Mouse (Mus musculus): ENCODE data around the gene Xylb. TPM values are rescaled to one million over a fixed set of nuclear protein-coding genes. Genes with fewer than 3 reads are reported as not detected.

The Xylb gene
- 2.5 and 3.8 TPM in 2 replicates for polyA plus RNA-seq (2014; fragmentation: Nextera tagmentation; extraction: Ambion mirVana)

DNA sequence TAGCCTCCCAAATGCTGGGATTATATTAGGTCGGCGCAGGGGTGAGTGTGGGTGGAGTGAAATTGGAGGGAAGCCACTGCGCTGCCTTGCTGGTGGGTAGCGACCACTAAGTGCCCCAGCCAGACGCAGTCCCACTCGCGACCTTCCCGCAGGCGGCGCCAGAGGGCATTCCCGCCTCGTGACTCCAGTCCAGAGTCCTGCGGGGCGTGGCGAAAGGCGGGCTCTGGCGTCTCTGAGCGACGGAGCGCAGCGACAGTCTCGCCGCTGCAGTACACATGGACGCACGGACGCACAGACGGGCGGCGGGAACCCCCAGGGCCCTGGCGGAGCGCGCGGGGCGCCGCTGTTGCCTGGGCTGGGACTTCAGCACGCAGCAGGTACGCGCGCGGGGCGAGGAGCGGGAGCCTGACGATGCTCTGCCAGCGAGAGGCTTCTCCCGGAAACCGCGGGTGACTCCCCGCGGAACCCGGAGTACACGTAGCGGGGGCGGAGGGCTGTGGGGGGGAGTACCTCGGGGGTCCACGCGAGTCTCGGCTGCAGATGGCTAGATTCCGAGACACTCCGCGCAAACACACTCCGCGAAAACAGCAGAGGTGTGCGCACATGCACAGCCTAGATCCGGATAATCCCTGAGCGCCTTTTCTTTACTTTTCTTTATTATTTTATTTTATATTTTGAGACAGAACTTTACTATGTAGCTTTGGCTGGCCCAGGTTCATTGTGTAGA is at the start of gene Xylb:
Gene Xylb, plus strand, starts transcription at position 51 of the 727 bp plus-strand sequence.
- Histone ChIP-seq H3K9me3 (ENCODE audit: control insufficient read depth, low read length) (no peaks in the 10 kb centered on the region), H3K27ac (ENCODE audit: low read depth, low read length) (no peak within 1 kb of the TSS)
- 4% methylated on average over 65 of the region's 65 CpGs for WGBS

DNA sequence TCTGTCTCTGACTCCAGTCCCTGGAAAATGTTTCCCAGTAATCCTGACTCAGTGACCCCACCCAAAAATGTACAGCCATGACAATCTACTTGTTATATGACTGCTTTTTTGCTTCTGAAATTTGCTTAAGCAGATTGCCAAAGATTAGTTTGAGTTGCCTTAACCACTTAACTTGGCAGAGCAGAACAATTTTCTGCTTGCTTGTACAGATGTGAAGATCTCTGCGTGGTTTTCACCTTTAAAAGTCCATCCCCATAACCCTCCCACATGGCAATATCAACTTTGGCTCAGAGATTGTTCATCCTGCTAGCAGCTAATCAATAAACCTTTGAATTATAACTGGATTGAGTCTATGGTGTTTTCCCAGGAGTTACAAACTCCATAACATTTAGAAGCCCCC is 48.1 kb upstream of the Xylb start:
- Histone ChIP-seq H3K27ac (ENCODE audit: low read depth, low read length) (no peak overlapping the region), H3K4me3 (ENCODE audit: low read depth, low read length) (no peak overlapping the region), H3K9me3 (ENCODE audit: control insufficient read depth, low read length) (no peaks in the 10 kb centered on the region), H3K4me1 (ENCODE audit: control insufficient read depth, insufficient read depth, low read length) (no peaks in the 10 kb centered on the region), H3K27me3 (ENCODE audit: control insufficient read depth, insufficient read depth, low read length) (no peaks in the 10 kb centered on the region), H3K9ac (replicated peaks; ENCODE audit: low read depth, low read length) (no peak overlapping the region), H3K36me3 (ENCODE audit: control insufficient read depth, insufficient read depth, low read length) (no peaks in the 10 kb centered on the region), H3K4me2 (ENCODE audit: low read depth, low read length) (no peak overlapping the region)
- ATAC-seq (ENCODE audit: low read depth) = no peak
- 86% methylated on average over 1 of the region's 1 CpGs for WGBS

More for the DNA sequence above, at the start of gene Xylb:
- Histone ChIP-seq H3K36me3 (ENCODE audit: control insufficient read depth, insufficient read depth, low read length) (no peaks in the 10 kb centered on the region), H3K4me3 (ENCODE audit: low read depth, low read length) (peak within 1 kb of the TSS; percentile 53), H3K27me3 (ENCODE audit: control insufficient read depth, insufficient read depth, low read length) (no peaks in the 10 kb centered on the region), H3K4me1 (ENCODE audit: control insufficient read depth, insufficient read depth, low read length) (no peaks in the 10 kb centered on the region), H3K4me2 (ENCODE audit: low read depth, low read length) (peak within 1 kb of the TSS; percentile 86), H3K9ac (replicated peaks; ENCODE audit: low read depth, low read length) (peak within 1 kb of the TSS; percentile 46)
- ATAC-seq (ENCODE audit: low read depth) = peak; percentile 91

DNA sequence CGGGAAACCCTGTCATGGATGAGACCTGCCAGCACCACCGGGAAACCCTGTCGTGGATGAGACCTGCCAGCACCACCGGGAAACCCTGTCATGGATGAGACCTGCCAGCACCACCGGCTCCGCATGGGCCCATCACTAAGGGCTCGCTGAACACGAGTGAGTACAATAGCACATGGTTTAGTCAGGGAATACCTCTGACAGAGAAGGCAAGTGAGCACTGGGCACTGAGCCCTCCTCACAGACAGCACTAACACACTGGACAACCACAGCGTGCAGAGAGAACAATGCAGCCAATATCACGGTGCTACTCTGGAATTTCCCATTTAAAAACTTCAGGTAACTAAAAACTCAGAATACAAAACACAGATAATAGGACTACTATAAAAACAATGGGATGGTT is 44.1 kb upstream of the Xylb start:
- no peak overlapping the region for H3K9ac ChIP-seq (replicated peaks; ENCODE audit: low read depth, low read length)
- H3K27me3 ChIP-seq (ENCODE audit: control insufficient read depth, insufficient read depth, low read length) = no peaks in the 10 kb centered on the region
- no peak for ATAC-seq (ENCODE audit: low read depth)
- H3K36me3 ChIP-seq (ENCODE audit: control insufficient read depth, insufficient read depth, low read length) = no peaks in the 10 kb centered on the region
- 88% methylated on average over 10 of the region's 10 CpGs for WGBS
- no peaks in the 10 kb centered on the region for H3K9me3 ChIP-seq (ENCODE audit: control insufficient read depth, low read length)
- no peaks in the 10 kb centered on the region for H3K4me1 ChIP-seq (ENCODE audit: control insufficient read depth, insufficient read depth, low read length)
- H3K4me3 ChIP-seq (ENCODE audit: low read depth, low read length) = no peak overlapping the region
- no peak overlapping the region for H3K27ac ChIP-seq (ENCODE audit: low read depth, low read length)
- no peak overlapping the region for H3K4me2 ChIP-seq (ENCODE audit: low read depth, low read length)

DNA sequence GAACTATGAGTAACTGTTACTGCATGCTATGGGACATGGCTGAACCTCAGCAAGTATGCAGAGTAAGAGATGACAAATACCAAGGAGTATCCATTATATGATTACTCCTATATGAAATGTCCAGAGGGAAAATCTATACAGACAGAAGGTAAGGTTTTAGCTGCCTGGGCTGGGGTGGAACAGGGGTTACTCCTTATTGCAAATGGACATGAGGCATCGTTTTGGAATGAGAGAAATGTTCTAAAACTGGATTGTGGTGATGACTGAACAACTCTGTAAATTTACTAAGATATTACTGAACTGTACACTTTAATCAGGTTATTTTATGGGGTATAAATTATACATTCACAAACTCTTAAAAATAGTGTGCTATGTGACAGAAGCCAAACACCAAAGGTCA is 38.3 kb upstream of the Xylb start:
- H3K4me2 ChIP-seq (ENCODE audit: low read depth, low read length) = no peak overlapping the region
- WGBS = 95% methylated on average over 1 of the region's 1 CpGs
- peaks cover 11% of the 10 kb centered on the region; the same call in 1 of the 2 replicates for H3K4me1 ChIP-seq (ENCODE audit: control insufficient read depth, insufficient read depth, low read length)
- H3K4me3 ChIP-seq (ENCODE audit: low read depth, low read length) = no peak overlapping the region
- peaks cover 4% of the 10 kb centered on the region; the same call in 1 of the 2 replicates for H3K27me3 ChIP-seq (ENCODE audit: control insufficient read depth, insufficient read depth, low read length)
- H3K36me3 ChIP-seq (ENCODE audit: control insufficient read depth, insufficient read depth, low read length) = no peaks in the 10 kb centered on the region
- no peak overlapping the region for H3K9ac ChIP-seq (replicated peaks; ENCODE audit: low read depth, low read length)
- H3K27ac ChIP-seq (ENCODE audit: low read depth, low read length) = no peak overlapping the region
- ATAC-seq (ENCODE audit: low read depth) = no peak
- H3K9me3 ChIP-seq (ENCODE audit: control insufficient read depth, low read length) = no peaks in the 10 kb centered on the region

DNA sequence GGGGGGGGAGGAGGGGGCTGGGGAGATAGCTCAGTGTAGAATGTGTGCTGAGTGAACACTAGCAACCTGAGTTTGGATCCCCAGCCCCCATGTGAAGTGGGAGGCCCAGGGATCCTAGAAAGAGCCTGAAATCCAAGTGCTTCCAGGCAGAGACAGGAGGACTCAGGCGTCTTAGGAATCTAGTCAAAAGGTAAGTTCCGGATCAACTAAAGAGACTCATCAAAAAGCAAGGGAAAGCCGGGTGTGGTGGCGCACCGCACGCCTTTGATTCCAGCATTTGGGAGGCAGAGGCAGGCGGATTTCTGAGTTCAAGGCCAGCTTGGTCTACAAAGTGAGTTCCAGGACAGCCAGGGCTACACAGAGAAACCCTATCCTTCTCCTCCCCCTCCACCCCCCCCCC is 36.7 kb upstream of the Xylb start:
- H3K27me3 ChIP-seq (ENCODE audit: control insufficient read depth, insufficient read depth, low read length) = peaks cover 4% of the 10 kb centered on the region; the same call in 1 of the 2 replicates
- H3K9ac ChIP-seq (replicated peaks; ENCODE audit: low read depth, low read length) = no peak overlapping the region
- H3K4me1 ChIP-seq (ENCODE audit: control insufficient read depth, insufficient read depth, low read length) = peaks cover 11% of the 10 kb centered on the region; the same call in 1 of the 2 replicates
- no peak for ATAC-seq (ENCODE audit: low read depth)
- H3K36me3 ChIP-seq (ENCODE audit: control insufficient read depth, insufficient read depth, low read length) = no peaks in the 10 kb centered on the region
- no peaks in the 10 kb centered on the region for H3K9me3 ChIP-seq (ENCODE audit: control insufficient read depth, low read length)
- H3K27ac ChIP-seq (ENCODE audit: low read depth, low read length) = no peak overlapping the region
- WGBS = 91% methylated on average over 7 of the region's 7 CpGs
- H3K4me2 ChIP-seq (ENCODE audit: low read depth, low read length) = peak overlapping the region; percentile 74
- no peak overlapping the region for H3K4me3 ChIP-seq (ENCODE audit: low read depth, low read length)

- WGBS = 11% methylated on average over 7 of the region's 7 CpGs
- no peak for ATAC-seq (ENCODE audit: low read depth)
- Histone ChIP-seq H3K27me3 (ENCODE audit: control insufficient read depth, insufficient read depth, low read length) (peaks cover 4% of the 10 kb centered on the region; the same call in 1 of the 2 replicates), H3K4me3 (ENCODE audit: low read depth, low read length) (peak overlapping the region; percentile 83), H3K36me3 (ENCODE audit: control insufficient read depth, insufficient read depth, low read length) (no peaks in the 10 kb centered on the region), H3K4me1 (ENCODE audit: control insufficient read depth, insufficient read depth, low read length) (peaks cover 11% of the 10 kb centered on the region; the same call in 1 of the 2 replicates), H3K4me2 (ENCODE audit: low read depth, low read length) (peak overlapping the region; percentile 74), H3K27ac (ENCODE audit: low read depth, low read length) (no peak overlapping the region), H3K9me3 (ENCODE audit: control insufficient read depth, low read length) (no peaks in the 10 kb centered on the region), H3K9ac (replicated peaks; ENCODE audit: low read depth, low read length) (peak overlapping the region; percentile 72; the same call in 1 of the 2 replicates)
These were observed 36.2 kb upstream of the Xylb start for GRCm38 (mm10) chr9:119320946-119321345.

DNA sequence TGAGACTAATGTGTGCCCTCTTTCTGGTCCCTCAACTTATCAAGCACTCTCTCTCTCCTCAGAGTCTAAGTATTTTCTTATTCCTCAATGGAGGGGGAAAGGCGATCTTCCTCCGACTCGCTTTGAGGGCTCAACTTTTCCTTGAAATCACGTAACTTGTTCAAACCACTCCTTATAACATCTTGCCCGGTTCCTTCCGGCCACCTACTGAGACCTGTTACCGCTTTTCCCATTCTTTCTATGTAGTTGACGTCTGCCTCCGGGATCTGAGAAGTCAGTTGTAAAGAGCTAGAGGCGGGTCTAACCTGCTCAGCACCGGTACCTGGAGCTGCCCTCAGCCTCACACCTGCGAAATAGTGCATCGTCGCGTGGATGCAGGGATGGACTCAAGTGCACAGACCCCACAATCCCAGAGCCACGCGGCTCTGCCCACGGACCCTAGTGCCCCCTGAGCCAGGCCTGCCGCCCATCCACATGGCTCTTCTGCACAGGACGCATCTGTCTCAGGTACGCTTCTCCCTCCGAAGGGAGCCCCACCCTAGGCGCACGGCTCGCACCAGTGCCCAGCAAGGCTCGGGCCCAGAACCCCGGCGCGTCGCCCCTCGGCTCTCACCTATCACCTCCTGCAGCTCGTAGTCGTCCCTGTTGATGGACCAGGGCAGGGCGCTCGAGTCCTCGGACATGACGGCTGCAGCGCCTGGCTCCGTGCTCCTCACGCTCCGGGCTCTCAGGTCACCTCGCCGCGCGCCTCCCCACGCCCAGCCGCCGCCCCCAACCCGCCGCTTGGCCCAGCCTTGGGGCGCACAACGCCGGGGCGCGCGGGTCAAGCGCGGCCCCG is 35.6 kb upstream of the Xylb start:
- Histone ChIP-seq H3K9ac (replicated peaks; ENCODE audit: low read depth, low read length) (peak overlapping the region; percentile 72), H3K27me3 (ENCODE audit: control insufficient read depth, insufficient read depth, low read length) (peaks cover 4% of the 10 kb centered on the region; the same call in 1 of the 2 replicates), H3K4me2 (ENCODE audit: low read depth, low read length) (peak overlapping the region; percentile 74), H3K4me3 (ENCODE audit: low read depth, low read length) (peak overlapping the region; percentile 83), H3K4me1 (ENCODE audit: control insufficient read depth, insufficient read depth, low read length) (peaks cover 11% of the 10 kb centered on the region; the same call in 1 of the 2 replicates), H3K9me3 (ENCODE audit: control insufficient read depth, low read length) (no peaks in the 10 kb centered on the region), H3K36me3 (ENCODE audit: control insufficient read depth, insufficient read depth, low read length) (no peaks in the 10 kb centered on the region), H3K27ac (ENCODE audit: low read depth, low read length) (peak overlapping the region; percentile 93)
- ATAC-seq (ENCODE audit: low read depth) = peak; percentile 38
- under 1% methylated on average over 59 of the region's 59 CpGs for WGBS

- H3K27me3 ChIP-seq (ENCODE audit: control insufficient read depth, insufficient read depth, low read length) = peaks cover 4% of the 10 kb centered on the region; the same call in 1 of the 2 replicates
- peak within 1 kb of the TSS; percentile 93 for H3K27ac ChIP-seq (ENCODE audit: low read depth, low read length)
- under 1% methylated on average over 72 of the region's 76 CpGs for WGBS
- H3K4me1 ChIP-seq (ENCODE audit: control insufficient read depth, insufficient read depth, low read length) = peaks cover 11% of the 10 kb centered on the region; the same call in 1 of the 2 replicates
- H3K36me3 ChIP-seq (ENCODE audit: control insufficient read depth, insufficient read depth, low read length) = no peaks in the 10 kb centered on the region
- peak within 1 kb of the TSS; percentile 83 for H3K4me3 ChIP-seq (ENCODE audit: low read depth, low read length)
- peak; percentile 98 for ATAC-seq (ENCODE audit: low read depth)
- H3K9ac ChIP-seq (replicated peaks; ENCODE audit: low read depth, low read length) = peak within 1 kb of the TSS; percentile 72
- peak within 1 kb of the TSS; percentile 84 for H3K4me2 ChIP-seq (ENCODE audit: low read depth, low read length)
- H3K9me3 ChIP-seq (ENCODE audit: control insufficient read depth, low read length) = no peaks in the 10 kb centered on the region
These were observed 34.6 kb upstream of the Xylb start, which contains the start of gene Oxsr1 for GRCm38 (mm10) chr9:119322289-119323259. Gene Oxsr1 (minus strand): TSS chr9:119322427.
